Mouse (Mus musculus) CH12.LX (cell line): Measurements from ENCODE around the gene Grm8. TPM values are rescaled to one million over a fixed set of nuclear protein-coding genes. Genes with fewer than 3 reads are reported as not detected.

Experiments used
- DNase-seq: peaks from one replicate; pipeline ENCODE4 v3.0.0-alpha.2; 2013; ENCODE audit errors: extremely low read depth
- H3K27ac ChIP-seq: 2 replicates; pipeline ENCODE4 v1.5.1; 2012; ENCODE audit warnings: low read depth, mild to moderate bottlenecking, control low read depth, moderate library complexity; ENCODE audit not compliant: insufficient read depth
- H3K27me3 ChIP-seq: replicated peaks from 2 replicates; pipeline ENCODE3; 2012; ENCODE audit warnings: inconsistent platforms
- H3K36me3 ChIP-seq, 2 experiments: replicated peaks in 1 of 2; 2 replicates each; pipeline versions ENCODE3 to v1.6.1; 2012; ENCODE audit warnings: inconsistent platforms in 1 of 2, low read length in 1 of 2, mild to moderate bottlenecking in 1 of 2, mixed read lengths in 1 of 2, moderate library complexity in 1 of 2; ENCODE audit not compliant: control insufficient read depth in 1 of 2, insufficient read depth in 1 of 2
- H3K4me1 ChIP-seq, 2 experiments: 2 replicates each; pipeline ENCODE4 v1.6.1; 2012; ENCODE audit warnings: inconsistent platforms in 1 of 2, moderate library complexity in 1 of 2; ENCODE audit not compliant: insufficient read depth in 2 of 2, control insufficient read depth in 1 of 2
- H3K4me2 ChIP-seq: 2 replicates; pipeline ENCODE4 v1.6.1; 2012; ENCODE audit warnings: low read depth, mild to moderate bottlenecking, control low read depth; ENCODE audit not compliant: poor library complexity, insufficient read depth, severe bottlenecking
- H3K4me3 ChIP-seq, 3 experiments: fragments of 150-350 bp in 1 of 3; sonication (generic) in 1 of 3; replicated peaks in 1 of 3; 2 replicates each; pipeline versions ENCODE3 to v1.5.1; 2011 to 2012; ENCODE audit warnings: low read depth in 2 of 3, low read length in 2 of 3, mild to moderate bottlenecking in 2 of 3, moderate library complexity in 2 of 3, control low read depth in 1 of 3, improper control_type of control experiment in 1 of 3, inconsistent platforms in 1 of 3, mixed read lengths in 1 of 3; ENCODE audit not compliant: poor library complexity in 1 of 3
- H3K79me2 ChIP-seq: replicated peaks from 2 replicates; pipeline ENCODE4 v1.6.1; 2012; ENCODE audit warnings: mild to moderate bottlenecking, moderate library complexity; ENCODE audit not compliant: control insufficient read depth, poor library complexity, insufficient read depth, severe bottlenecking; ENCODE audit errors: extremely low read depth
- H3K9ac ChIP-seq: 2 replicates; pipeline ENCODE4 v1.6.1; 2012; ENCODE audit warnings: low read depth, mild to moderate bottlenecking, control low read depth, moderate library complexity; ENCODE audit not compliant: insufficient read depth
- H3K9me3 ChIP-seq: replicated peaks from 2 replicates; pipeline ENCODE3; 2012; ENCODE audit warnings: low read length, inconsistent platforms, mixed read lengths
- BHLHE40 ChIP-seq: IDR thresholded peaks from 2 replicates; pipeline ENCODE4 v1.6.1; 2011; ENCODE audit warnings: mild to moderate bottlenecking, low read depth, low read length, improper control_type of control experiment
- CHD1 ChIP-seq: IDR thresholded peaks from 2 replicates; pipeline ENCODE4 v1.6.1; 2012; ENCODE audit warnings: low read depth, low read length, improper control_type of control experiment, inconsistent platforms
- CHD2 ChIP-seq: IDR thresholded peaks from 2 replicates; pipeline ENCODE4 v1.6.1; 2011; ENCODE audit warnings: low read length, improper control_type of control experiment
- CTCF ChIP-seq, 2 experiments: IDR thresholded peaks in 1 of 2; conservative IDR thresholded peaks in 1 of 2; 2 replicates each; pipeline ENCODE4 v1.5.1; 2011 to 2012; ENCODE audit warnings: low read depth in 2 of 2, low read length in 2 of 2, improper control_type of control experiment in 1 of 2, inconsistent platforms in 1 of 2, mild to moderate bottlenecking in 1 of 2, moderate library complexity in 1 of 2
- ETS1 ChIP-seq: conservative IDR thresholded peaks from 2 replicates; pipeline ENCODE4 v1.6.1; 2012; ENCODE audit warnings: low read depth, mild to moderate bottlenecking, inconsistent platforms, low read length, improper control_type of control experiment, moderate library complexity
- GABPA ChIP-seq: IDR thresholded peaks from 2 replicates; pipeline ENCODE4 v1.6.1; 2012; ENCODE audit warnings: low read depth, low read length, improper control_type of control experiment, inconsistent platforms; ENCODE audit not compliant: insufficient replicate concordance
- IRF4 ChIP-seq: IDR thresholded peaks from 2 replicates; pipeline ENCODE4 v1.6.1; 2014; ENCODE audit warnings: low read depth, mild to moderate bottlenecking, inconsistent platforms, low read length, improper control_type of control experiment
- JUN ChIP-seq: IDR thresholded peaks from 2 replicates; pipeline ENCODE4 v1.6.1; 2011; ENCODE audit warnings: low read depth, mild to moderate bottlenecking, low read length, improper control_type of control experiment, moderate library complexity; ENCODE audit not compliant: insufficient read depth
- JUND ChIP-seq: conservative IDR thresholded peaks from 2 replicates; pipeline ENCODE4 v1.6.1; 2011; ENCODE audit warnings: low read depth, low read length, improper control_type of control experiment
- KAT2A ChIP-seq: IDR thresholded peaks from 2 replicates; pipeline ENCODE4 v1.6.1; 2012; ENCODE audit warnings: low read length, improper control_type of control experiment, inconsistent platforms; ENCODE audit not compliant: insufficient replicate concordance
- MAFK ChIP-seq: IDR thresholded peaks from 2 replicates; pipeline ENCODE4 v1.6.1; 2011; ENCODE audit warnings: low read length, improper control_type of control experiment; ENCODE audit not compliant: insufficient replicate concordance
- MAX ChIP-seq: IDR thresholded peaks from 2 replicates; pipeline ENCODE4 v1.6.1; 2011; ENCODE audit warnings: low read length, improper control_type of control experiment
- MXI1 ChIP-seq: IDR thresholded peaks from 2 replicates; pipeline ENCODE4 v1.6.1; 2011; ENCODE audit warnings: mild to moderate bottlenecking, low read depth, low read length, improper control_type of control experiment
- MYC ChIP-seq: IDR thresholded peaks from 2 replicates; pipeline ENCODE4 v1.6.1; 2011; ENCODE audit warnings: low read depth, mild to moderate bottlenecking, improper control_type of control experiment, low read length
- NELFE ChIP-seq: IDR thresholded peaks from 2 replicates; pipeline ENCODE4 v1.6.1; 2011; ENCODE audit warnings: low read depth, low read length, improper control_type of control experiment
- NRF1 ChIP-seq: IDR thresholded peaks from 2 replicates; pipeline ENCODE4 v1.6.1; 2014; ENCODE audit warnings: low read depth, mild to moderate bottlenecking, inconsistent platforms, low read length, improper control_type of control experiment, moderate library complexity
- POLR2A ChIP-seq: IDR thresholded peaks from 2 replicates; pipeline ENCODE4 v1.6.1; 2011; ENCODE audit warnings: low read depth, mild to moderate bottlenecking, improper control_type of control experiment, low read length
- POLR2AphosphoS2 ChIP-seq: IDR thresholded peaks from 2 replicates; pipeline ENCODE4 v1.6.1; 2011; ENCODE audit warnings: low read depth, low read length, improper control_type of control experiment
- RCOR1 ChIP-seq: conservative IDR thresholded peaks from 2 replicates; pipeline ENCODE4 v1.6.1; 2012; ENCODE audit warnings: low read depth, mild to moderate bottlenecking, inconsistent platforms, low read length, improper control_type of control experiment
- SMC3 ChIP-seq: IDR thresholded peaks from 2 replicates; pipeline ENCODE4 v1.6.1; 2011; ENCODE audit warnings: low read depth, low read length, improper control_type of control experiment
- TBP ChIP-seq: conservative IDR thresholded peaks from 2 replicates; pipeline ENCODE4 v1.6.1; 2011; ENCODE audit warnings: low read depth, low read length, improper control_type of control experiment
- TCF12 ChIP-seq: IDR thresholded peaks from 2 replicates; pipeline ENCODE4 v1.6.1; 2014; ENCODE audit warnings: low read depth, mild to moderate bottlenecking, inconsistent platforms, low read length, improper control_type of control experiment
- USF2 ChIP-seq: conservative IDR thresholded peaks from 2 replicates; pipeline ENCODE4 v1.6.1; 2011; ENCODE audit warnings: low read depth, low read length, improper control_type of control experiment
- ZC3H11A ChIP-seq: IDR thresholded peaks from 2 replicates; pipeline ENCODE4 v1.6.1; 2012; ENCODE audit warnings: low read depth, mild to moderate bottlenecking, inconsistent platforms, low read length, improper control_type of control experiment
- ZMIZ1 ChIP-seq: IDR thresholded peaks from 2 replicates; pipeline ENCODE4 v1.6.1; 2012; ENCODE audit warnings: low read depth, mild to moderate bottlenecking, inconsistent platforms, low read length, improper control_type of control experiment
- ZNF384 ChIP-seq: IDR thresholded peaks from 2 replicates; pipeline ENCODE4 v1.6.1; 2012; ENCODE audit warnings: low read depth, low read length, improper control_type of control experiment, inconsistent platforms
- dilution Hi-C: fragments of 300-500 bp; cut with MboI; formaldehyde crosslinking; loops from 2 replicates; pipeline ENCODE4 v1.14.3; 2020; ENCODE audit warnings: low sequenced_read_pairs; ENCODE audit not compliant: extremely low pct_unique_long_range_greater_than_20kb, extremely low pct_ligation_motif_present
- in situ Hi-C: fragments of 300-500 bp; cut with MboI; formaldehyde crosslinking; loops from 3 replicates; pipeline ENCODE4 v1.14.3; 2019; ENCODE audit warnings: low sequenced_read_pairs, low pct_ligation_motif_present, low pct_unique_long_range_greater_than_20kb, mixed read lengths
- polyA plus RNA-seq: library from polyadenylated mRNA; unstranded; fragments of >175 nt; gene quantifications from 2 replicates; pipeline ENCODE4 v1.2.1, GENCODE M21; 2012; ENCODE audit warnings: low read depth; ENCODE audit not compliant: insufficient read length
- total RNA-seq, 2 experiments: library from RNA; depleted of rRNA; stranded (reverse); fragments of 300-350 nt in 1 of 2; fragments of >200 nt in 1 of 2; gene quantifications; 2 replicates each; pipeline ENCODE4 v1.2.3; 2012 to 2014

The Grm8 gene
- total and polyA plus RNA-seq, 3 experiments: 0.08 to 0.72 (median 0.21) TPM

GRCm38 (mm10) chr6:27901396-27901795, 233.6 kb downstream of the Grm8 start:
- Histone ChIP-seq H3K4me1 (no peaks in the 10 kb centered on the region), H3K9ac (no peak overlapping the region), H3K4me3 (no peak overlapping the region), H3K9me3 (no peaks in the 10 kb centered on the region), H3K4me2 (no peak overlapping the region), H3K27ac (no peak overlapping the region), H3K36me3 (no peaks in the 10 kb centered on the region), H3K27me3 (no peaks in the 10 kb centered on the region), H3K79me2 (no peaks in the 10 kb centered on the region)
- DNase-seq: no peak
- in situ Hi-C loops: no loop called here
- TF ChIP-seq TBP: no peak
- no peak for TF ChIP-seq NELFE
- TF ChIP-seq MXI1: no peak
- TF ChIP-seq IRF4: no peak
- TF ChIP-seq KAT2A: no peak
- no peak for TF ChIP-seq TCF12
- TF ChIP-seq JUND: no peak
- TF ChIP-seq CHD1: no peak
- TF ChIP-seq JUN: no peak
- TF ChIP-seq MAFK: no peak
- TF ChIP-seq NRF1: no peak
- TF ChIP-seq MYC: no peak
- TF ChIP-seq ZMIZ1: no peak
- TF ChIP-seq ZNF384: no peak
- no peak for TF ChIP-seq SMC3
- TF ChIP-seq CHD2: no peak
- no peak for TF ChIP-seq GABPA
- no peak for TF ChIP-seq CTCF (conservative IDR thresholded peaks at IDR 0.05 in 1 of 2, IDR thresholded peaks at IDR 0.05 in 1 of 2; ENCODE audit: low read depth in 2 of 2, low read length in 2 of 2)
- TF ChIP-seq RCOR1: no peak
- dilution Hi-C loops: no loop called here

GRCm38 (mm10) chr6:27895153-27895552, 239.8 kb downstream of the Grm8 start:
- in situ Hi-C loops: no loop called here
- no peak overlapping the region for H3K9ac ChIP-seq
- no peaks in the 10 kb centered on the region for H3K79me2 ChIP-seq
- H3K27ac ChIP-seq: no peak overlapping the region
- H3K9me3 ChIP-seq: no peaks in the 10 kb centered on the region
- TF ChIP-seq JUND: no peak
- no peak for TF ChIP-seq USF2
- TF ChIP-seq CHD1: no peak
- no peak for TF ChIP-seq ZC3H11A
- no peak for TF ChIP-seq JUN
- TF ChIP-seq RCOR1: no peak
- TF ChIP-seq ZNF384: no peak
- no peak for TF ChIP-seq POLR2A
- no peak for TF ChIP-seq SMC3
- TF ChIP-seq POLR2AphosphoS2: no peak
- TF ChIP-seq CTCF (conservative IDR thresholded peaks at IDR 0.05 in 1 of 2, IDR thresholded peaks at IDR 0.05 in 1 of 2; ENCODE audit: low read depth in 2 of 2, low read length in 2 of 2): no peak
- TF ChIP-seq MYC: no peak
- TF ChIP-seq MAX: no peak
- TF ChIP-seq ETS1: no peak
- no peak for TF ChIP-seq GABPA
- no peak for TF ChIP-seq CHD2
- TF ChIP-seq BHLHE40: no peak
- no peak for TF ChIP-seq TBP
- TF ChIP-seq, all 38 proteins: peak for 0
- no peaks in the 10 kb centered on the region for H3K36me3 ChIP-seq
- DNase-seq: no peak
- no peak overlapping the region for H3K4me3 ChIP-seq
- no peak overlapping the region for H3K4me2 ChIP-seq
- no peaks in the 10 kb centered on the region for H3K27me3 ChIP-seq
- no peaks in the 10 kb centered on the region for H3K4me1 ChIP-seq
- dilution Hi-C loops: no loop called here
